Comparison of ENCODE assay signal across 21 mouse cellular contexts in the genomic region with DNA sequence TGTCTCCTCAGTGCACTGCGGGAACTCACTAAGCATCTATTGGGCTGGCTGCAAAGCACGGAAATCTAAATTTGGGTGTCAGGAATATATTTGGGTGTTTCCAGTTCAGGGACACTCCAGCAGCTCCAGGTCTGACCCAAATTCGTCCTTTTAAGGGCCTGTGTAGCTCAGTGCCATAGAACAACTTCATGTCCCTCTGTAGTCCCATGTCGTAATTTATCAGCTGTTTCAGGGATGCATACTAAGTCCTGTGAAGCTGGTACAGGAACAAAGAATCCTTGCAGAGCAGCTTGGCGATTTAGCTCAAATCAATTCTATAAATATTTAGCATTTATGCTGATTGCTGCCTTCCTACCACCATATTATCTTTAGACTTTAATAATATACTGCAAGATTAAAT. TPM values are rescaled to one million over a fixed set of nuclear protein-coding genes. Genes with fewer than 3 reads are reported as not detected.
"Had no signal": no experiment of that assay in that cellular context is flagged by ENCODE, and none has a peak within 500 bp of the region (broad histone marks: within the 10 kb centered on the region; RNA-seq: fewer than 3 reads in every experiment).

No protein-coding gene starts in this region.

- ATAC-seq: intestine, postnatal 0 days; liver, postnatal 0 days; midbrain, embryonic 13.5 days had no signal

- H3K4me2 ChIP-seq: limb, embryonic 12.5 days; liver, embryonic 13.5 days; lung, embryonic 15.5 days; midbrain, embryonic 13.5 days; stomach, embryonic 15.5 days had no signal

- H3K27ac ChIP-seq: limb, embryonic 12.5 days; liver, embryonic 13.5 days; lung, embryonic 15.5 days; macrophage; midbrain, embryonic 13.5 days; stomach, embryonic 15.5 days had no signal

- H3K4me1 ChIP-seq: liver, embryonic 13.5 days; lung, embryonic 15.5 days; midbrain, embryonic 13.5 days; stomach, embryonic 15.5 days had no signal

- DNase-seq: kidney, adult 8-10 months; kidney, postnatal 25 days; layer of hippocampus, adult 9-11 months; liver; liver, embryonic 13.5 days; liver, postnatal 0 days; lung, postnatal 14 days; right cerebral cortex, postnatal 14 days; thymus, postnatal 4 days had no signal

- H3K4me3 ChIP-seq: limb, embryonic 12.5 days; liver, embryonic 13.5 days; lung, embryonic 15.5 days; midbrain, embryonic 13.5 days; stomach, embryonic 15.5 days had no signal

- H3K9me3 ChIP-seq: limb, embryonic 12.5 days; liver, embryonic 13.5 days; lung, embryonic 15.5 days; midbrain, embryonic 13.5 days; stomach, embryonic 15.5 days had no signal

- H3K36me3 ChIP-seq: liver, embryonic 13.5 days; lung, embryonic 15.5 days; midbrain, embryonic 13.5 days; stomach, embryonic 15.5 days had no signal

- H3K9ac ChIP-seq: limb, embryonic 12.5 days; liver, embryonic 13.5 days; liver, postnatal 0 days; lung, embryonic 15.5 days; midbrain, embryonic 13.5 days; stomach, embryonic 15.5 days had no signal

- H3K27me3 ChIP-seq: limb, embryonic 12.5 days; liver, embryonic 13.5 days; lung, embryonic 15.5 days; midbrain, embryonic 13.5 days; stomach, embryonic 15.5 days had no signal

RNA-seq across cellular contexts. Expression of a gene that starts 37.0 kb away (rescaled TPM):
- total RNA-seq: left cerebral cortex, postnatal 36 days; megakaryocyte-erythroid progenitor cell, adult 5-6 weeks; neutrophil, adult 5-6 weeks had no signal
- polyA plus RNA-seq: intestine, postnatal 0 days; kidney, embryonic 16.5 days; limb, embryonic 12.5 days; liver, embryonic 13.5 days; liver, postnatal 0 days; lung, embryonic 15.5 days; macrophage; midbrain, embryonic 13.5 days; spleen, adult 2 months; stomach, embryonic 15.5 days; thymus, postnatal 0 days had no signal
